Mouse (Mus musculus) hindbrain, embryonic 12.5 days (tissue): Measurements from ENCODE around the gene Ppfibp1. TPM values are rescaled to one million over a fixed set of nuclear protein-coding genes. Genes with fewer than 3 reads are reported as not detected.
A peak's percentile ranks its signal among the peaks of the same experiment; 100 is the strongest.

Experiments used
- ATAC-seq: fragments of 200-750 bp; cut with Nextera tagmentation; 2 replicates; pipeline ENCODE4 v1.8.0; 2017; ENCODE audit warnings: moderate TSS enrichment; ENCODE audit not compliant: low FRiP score
- H3K27ac ChIP-seq: fragments of 300-500 bp; sonication (generic); 2 replicates; pipeline ENCODE4 v1.5.1; 2016; ENCODE audit warnings: mild to moderate bottlenecking
- H3K27me3 ChIP-seq: fragments of 300-500 bp; sonication (generic); 2 replicates; pipeline ENCODE4 v1.6.1; 2016; ENCODE audit warnings: mild to moderate bottlenecking
- H3K36me3 ChIP-seq: fragments of 300-500 bp; sonication (generic); 2 replicates; pipeline ENCODE4 v1.6.1; 2016; ENCODE audit warnings: mild to moderate bottlenecking
- H3K4me1 ChIP-seq: fragments of 300-500 bp; sonication (generic); 2 replicates; pipeline ENCODE4 v1.6.1; 2016
- H3K4me2 ChIP-seq: fragments of 300-500 bp; sonication (generic); replicated peaks from 2 replicates; pipeline ENCODE4 v1.6.1; 2016; ENCODE audit warnings: mild to moderate bottlenecking
- H3K4me3 ChIP-seq: fragments of 300-500 bp; sonication (generic); 2 replicates; pipeline ENCODE4 v1.5.1; 2016; ENCODE audit warnings: mild to moderate bottlenecking
- H3K9ac ChIP-seq: fragments of 300-500 bp; sonication (generic); 2 replicates; pipeline ENCODE4 v1.6.1; 2016; ENCODE audit warnings: mild to moderate bottlenecking, moderate library complexity
- H3K9me3 ChIP-seq: fragments of 300-500 bp; sonication (generic); replicated peaks from 2 replicates; pipeline ENCODE4 v1.6.1; 2016; ENCODE audit warnings: mild to moderate bottlenecking
- WGBS: fragments of 180-500 bp; shearing (Covaris S2); methylation state at CpG from one replicate; pipeline ENCODE4 v1.1.7; 2016; 5-methylcytosine and 5-hydroxymethylcytosine counted together
- polyA plus RNA-seq: library from polyadenylated mRNA; unstranded; fragments of >200 nt; fragmentation: Nextera tagmentation; extraction: Ambion mirVana; gene quantifications from 2 replicates; pipeline ENCODE4 v1.2.1, GENCODE M21; 2016

Gene Ppfibp1
- polyA plus RNA-seq, 1 experiment from 2014 or later: 38.6 TPM

DNA sequence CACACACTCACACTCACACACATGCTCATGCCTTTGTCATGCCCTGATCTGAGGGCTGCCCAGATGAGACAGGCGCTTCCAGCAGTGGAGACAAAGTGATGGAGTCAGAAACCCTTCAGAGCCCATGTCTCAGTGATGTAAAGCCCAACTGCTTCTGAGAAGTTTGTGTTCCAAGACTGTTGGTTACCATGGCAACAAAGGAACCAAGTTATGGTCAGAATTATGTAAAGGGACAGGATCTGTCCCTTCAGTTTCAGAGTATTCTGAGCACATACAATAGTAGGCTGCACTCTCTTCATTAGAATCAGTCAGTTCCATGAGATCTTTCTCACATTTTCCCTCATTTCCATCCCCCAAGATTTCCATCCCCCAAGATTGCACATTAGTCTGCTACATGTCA lies 66.0 kb downstream of the Ppfibp1 start, which contains the start of gene 1700034J05Rik:
Gene 1700034J05Rik, minus strand, starts transcription at position 165 of the 400 bp plus-strand sequence.
- peaks cover 9% of the 10 kb centered on the region; the same call in 1 of the 2 replicates for H3K4me1 ChIP-seq

DNA sequence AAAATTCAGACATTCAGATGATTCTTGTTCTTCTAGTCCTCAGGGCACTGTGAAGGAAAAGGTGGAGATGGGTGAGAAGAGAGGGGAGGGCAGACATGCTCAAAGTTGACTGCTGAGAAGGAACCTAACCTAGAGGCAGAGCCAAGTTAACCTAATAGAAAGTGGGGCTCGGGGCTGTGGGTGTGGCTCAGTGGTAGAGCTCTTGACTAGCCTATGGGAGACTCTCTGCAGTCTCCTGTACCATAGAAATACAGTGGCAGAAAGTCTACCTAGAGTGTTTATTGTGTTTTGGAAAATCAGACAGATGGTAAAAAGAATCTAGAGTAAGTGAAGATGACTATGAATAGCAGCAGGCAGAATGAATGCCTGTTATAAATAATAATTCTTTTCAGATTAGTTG lies 67.2 kb downstream of the Ppfibp1 start:
- Histone ChIP-seq H3K4me3 (no peak overlapping the region), H3K9me3 (no peaks in the 10 kb centered on the region), H3K9ac (no peak overlapping the region), H3K36me3 (no peaks in the 10 kb centered on the region), H3K27me3 (no peaks in the 10 kb centered on the region), H3K4me1 (peaks cover 7% of the 10 kb centered on the region; the same call in 1 of the 2 replicates), H3K4me2 (no peak overlapping the region; the same call in 1 of the 2 replicates), H3K27ac (no peak overlapping the region)
- 93% methylated on average over 1 of the region's 1 CpGs for WGBS
- ATAC-seq: no peak

More for the DNA sequence above, 66.0 kb downstream of the Ppfibp1 start, which contains the start of gene 1700034J05Rik:
- no peak within 1 kb of the TSS for H3K27ac ChIP-seq
- H3K9ac ChIP-seq: no peak within 1 kb of the TSS
- H3K9me3 ChIP-seq: no peaks in the 10 kb centered on the region
- 92% methylated on average over 1 of the region's 1 CpGs for WGBS
- no peaks in the 10 kb centered on the region for H3K27me3 ChIP-seq
- no peaks in the 10 kb centered on the region for H3K36me3 ChIP-seq
- H3K4me3 ChIP-seq: no peak within 1 kb of the TSS
- no peak for ATAC-seq
- H3K4me2 ChIP-seq: no peak within 1 kb of the TSS

GRCm38 (mm10) chr6:146955896-146956295 lies 67.6 kb downstream of the Ppfibp1 start:
- Histone ChIP-seq H3K9me3 (no peaks in the 10 kb centered on the region), H3K4me2 (no peak overlapping the region; the same call in 1 of the 2 replicates), H3K9ac (no peak overlapping the region), H3K27me3 (no peaks in the 10 kb centered on the region), H3K4me3 (no peak overlapping the region), H3K4me1 (peaks cover 7% of the 10 kb centered on the region; the same call in 1 of the 2 replicates), H3K27ac (no peak overlapping the region), H3K36me3 (no peaks in the 10 kb centered on the region)
- 0 out of 2 replicates have a peak, but pooled peaks have one; percentile 46 for ATAC-seq
- 34% methylated on average over 12 of the region's 12 CpGs for WGBS

GRCm38 (mm10) chr6:146956961-146957360 lies 68.7 kb downstream of the Ppfibp1 start:
- no peak overlapping the region for H3K9ac ChIP-seq
- ATAC-seq: no peak

GRCm38 (mm10) chr6:146958694-146959093 lies 70.4 kb downstream of the Ppfibp1 start:
- H3K36me3 ChIP-seq: no peaks in the 10 kb centered on the region
- no peaks in the 10 kb centered on the region for H3K27me3 ChIP-seq
- H3K4me3 ChIP-seq: no peak overlapping the region
- no peak for ATAC-seq
- peaks cover 6% of the 10 kb centered on the region; the same call in 1 of the 2 replicates for H3K4me1 ChIP-seq
- H3K9me3 ChIP-seq: no peaks in the 10 kb centered on the region
- no peak overlapping the region for H3K9ac ChIP-seq
- no peak overlapping the region for H3K27ac ChIP-seq
- WGBS: 69% methylated on average over 1 of the region's 1 CpGs
- H3K4me2 ChIP-seq: no peak overlapping the region

More at GRCm38 (mm10) chr6:146956961-146957360, 68.7 kb downstream of the Ppfibp1 start:
- H3K36me3 ChIP-seq: no peaks in the 10 kb centered on the region
- no peak overlapping the region for H3K4me2 ChIP-seq
- peaks cover 9% of the 10 kb centered on the region; the same call in 1 of the 2 replicates for H3K4me1 ChIP-seq
- WGBS: 92% methylated on average over 1 of the region's 1 CpGs
- H3K27ac ChIP-seq: no peak overlapping the region
- H3K9me3 ChIP-seq: no peaks in the 10 kb centered on the region
- H3K4me3 ChIP-seq: no peak overlapping the region
- no peaks in the 10 kb centered on the region for H3K27me3 ChIP-seq

DNA sequence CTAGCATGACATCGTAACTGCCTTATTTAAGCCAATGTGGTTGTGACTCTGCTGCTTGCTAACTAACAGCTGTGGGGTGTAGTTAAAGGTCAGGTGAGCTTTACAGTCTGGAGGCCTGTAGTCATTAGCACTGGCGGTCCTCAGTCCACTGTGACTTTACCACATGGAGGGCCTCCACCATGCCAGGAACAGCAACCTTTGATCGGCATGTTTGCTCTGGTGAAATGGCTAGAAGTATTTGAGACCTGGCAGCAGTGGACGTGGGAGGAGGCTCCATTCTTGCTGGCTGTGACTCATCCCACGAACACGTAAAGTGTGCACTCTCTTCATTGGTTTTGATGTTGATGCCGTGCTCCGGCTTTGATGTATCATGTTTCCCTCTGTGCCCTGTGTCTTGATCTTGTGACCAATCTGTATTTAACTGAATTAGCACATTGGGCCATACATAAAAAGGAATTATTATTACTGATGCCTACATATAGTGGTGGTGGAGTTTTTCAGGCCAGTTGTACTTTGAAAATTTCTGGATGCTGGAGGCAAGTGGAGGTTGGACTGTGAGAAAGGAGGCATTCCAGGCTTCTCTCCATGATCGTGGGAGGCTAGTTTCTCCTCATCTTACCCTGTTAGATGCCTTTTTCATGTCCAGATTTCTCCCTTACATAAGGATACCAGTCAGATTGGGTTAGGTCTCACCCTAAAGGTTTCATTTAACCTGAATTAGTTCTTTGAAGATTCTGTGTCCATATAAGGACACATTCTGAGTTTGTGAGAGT lies 71.8 kb downstream of the Ppfibp1 start:
- no peak overlapping the region for H3K27ac ChIP-seq
- 83% methylated on average over 9 of the region's 9 CpGs for WGBS
- H3K27me3 ChIP-seq: no peaks in the 10 kb centered on the region

DNA sequence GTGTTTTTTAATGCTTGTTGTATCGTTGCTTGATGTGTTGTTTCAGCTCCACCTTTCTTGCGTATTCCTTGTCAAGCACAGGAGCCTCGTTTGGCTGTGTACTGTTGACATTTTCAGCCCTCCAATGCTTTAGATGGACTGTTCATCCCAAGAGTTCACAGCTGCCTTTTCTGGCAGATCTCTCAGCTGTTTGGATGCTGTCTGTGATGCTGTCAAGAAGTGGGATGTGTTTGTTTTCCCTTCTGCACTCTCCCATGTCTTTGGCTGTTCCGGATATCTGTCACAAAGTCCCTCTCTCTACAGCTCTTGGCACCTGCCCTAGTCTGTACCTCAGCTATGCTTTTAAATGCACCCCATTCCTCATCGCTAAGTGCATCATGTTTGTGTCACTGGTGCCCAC lies 72.7 kb downstream of the Ppfibp1 start:
- Histone ChIP-seq H3K4me1 (peaks cover 3% of the 10 kb centered on the region; the same call in 1 of the 2 replicates), H3K9me3 (no peaks in the 10 kb centered on the region), H3K4me2 (no peak overlapping the region), H3K9ac (no peak overlapping the region), H3K27me3 (no peaks in the 10 kb centered on the region), H3K4me3 (no peak overlapping the region), H3K27ac (no peak overlapping the region), H3K36me3 (no peaks in the 10 kb centered on the region)
- WGBS: 78% methylated on average over 5 of the region's 5 CpGs
- no peak for ATAC-seq

More for the DNA sequence above, 71.8 kb downstream of the Ppfibp1 start:
- no peaks in the 10 kb centered on the region for H3K36me3 ChIP-seq
- no peak overlapping the region for H3K4me3 ChIP-seq
- H3K9ac ChIP-seq: no peak overlapping the region
- H3K4me2 ChIP-seq: no peak overlapping the region
- H3K4me1 ChIP-seq: peaks cover 6% of the 10 kb centered on the region; the same call in 1 of the 2 replicates
- no peak for ATAC-seq
- H3K9me3 ChIP-seq: no peaks in the 10 kb centered on the region

- Histone ChIP-seq H3K27ac (no peak overlapping the region), H3K4me1 (peaks cover 2% of the 10 kb centered on the region; the same call in 1 of the 2 replicates), H3K9me3 (no peaks in the 10 kb centered on the region), H3K4me3 (no peak overlapping the region), H3K4me2 (no peak overlapping the region), H3K36me3 (no peaks in the 10 kb centered on the region), H3K27me3 (no peaks in the 10 kb centered on the region), H3K9ac (no peak overlapping the region)
- no peak for ATAC-seq
- WGBS: 75% methylated on average over 6 of the region's 6 CpGs
These were observed 73.7 kb downstream of the Ppfibp1 start for GRCm38 (mm10) chr6:146961832-146962481.

DNA sequence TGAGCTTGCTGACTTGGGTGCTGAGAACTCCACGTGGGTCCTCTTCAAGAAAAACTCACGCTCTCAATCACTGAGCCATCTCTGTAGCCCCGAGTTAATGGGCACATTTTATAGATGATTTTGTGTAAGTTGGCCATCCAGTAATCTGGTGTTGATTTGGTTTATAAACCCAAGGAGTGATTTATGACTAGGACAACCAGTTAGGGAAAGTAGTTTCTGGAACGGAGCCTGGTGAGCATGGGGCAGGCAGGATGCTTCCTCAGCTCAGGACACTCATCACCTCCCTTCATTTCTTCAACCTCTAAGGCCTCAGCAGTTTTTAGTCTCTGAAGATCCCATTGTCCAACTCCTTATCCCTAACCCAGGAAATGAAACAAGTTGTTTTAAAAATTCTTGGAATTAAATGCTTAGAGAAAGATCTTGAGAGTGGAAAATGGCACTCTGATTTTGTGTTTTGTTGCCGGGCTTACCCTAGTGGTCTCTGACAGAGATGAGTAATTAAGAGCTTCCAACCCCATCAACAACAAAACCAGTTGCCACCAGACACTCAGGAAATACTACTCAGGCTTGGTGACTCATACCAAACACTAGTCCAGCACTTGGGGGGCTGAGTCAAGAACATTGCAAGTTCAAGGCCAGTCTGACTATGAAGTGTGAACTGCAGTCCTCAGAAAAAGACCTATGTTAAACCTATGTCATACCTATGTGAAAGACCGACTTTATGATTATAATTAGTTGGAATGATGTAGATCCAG lies 75.3 kb downstream of the Ppfibp1 start:
- no peak overlapping the region for H3K27ac ChIP-seq
- H3K27me3 ChIP-seq: no peaks in the 10 kb centered on the region
- H3K4me2 ChIP-seq: no peak overlapping the region
- no peak overlapping the region for H3K4me3 ChIP-seq
- H3K4me1 ChIP-seq: peaks cover 2% of the 10 kb centered on the region; the same call in 1 of the 2 replicates
- 94% methylated on average over 6 of the region's 6 CpGs for WGBS
- no peaks in the 10 kb centered on the region for H3K9me3 ChIP-seq
- H3K36me3 ChIP-seq: no peaks in the 10 kb centered on the region
- ATAC-seq: no peak
- no peak overlapping the region for H3K9ac ChIP-seq

GRCm38 (mm10) chr6:146965139-146965772 lies 77.0 kb downstream of the Ppfibp1 start:
- no peaks in the 10 kb centered on the region for H3K36me3 ChIP-seq
- no peak for ATAC-seq
- H3K4me1 ChIP-seq: peaks cover 2% of the 10 kb centered on the region; the same call in 1 of the 2 replicates
- H3K9me3 ChIP-seq: no peaks in the 10 kb centered on the region
- WGBS: 79% methylated on average over 13 of the region's 13 CpGs
- H3K4me2 ChIP-seq: no peak overlapping the region
- H3K27ac ChIP-seq: no peak overlapping the region
- H3K27me3 ChIP-seq: no peaks in the 10 kb centered on the region
- H3K9ac ChIP-seq: no peak overlapping the region
- no peak overlapping the region for H3K4me3 ChIP-seq

GRCm38 (mm10) chr6:146966446-146967019 lies 78.2 kb downstream of the Ppfibp1 start:
- no peaks in the 10 kb centered on the region for H3K36me3 ChIP-seq
- H3K9me3 ChIP-seq: no peaks in the 10 kb centered on the region
- H3K27ac ChIP-seq: no peak overlapping the region
- no peaks in the 10 kb centered on the region for H3K27me3 ChIP-seq
- no peak overlapping the region for H3K9ac ChIP-seq
- no peak for ATAC-seq
- 75% methylated on average over 12 of the region's 12 CpGs for WGBS
- H3K4me3 ChIP-seq: no peak overlapping the region
- H3K4me2 ChIP-seq: no peak overlapping the region
- peaks cover 2% of the 10 kb centered on the region; the same call in 1 of the 2 replicates for H3K4me1 ChIP-seq
